Mouse (Mus musculus) hindbrain, embryonic 16.5 days (tissue): ENCODE data around the gene Cideb. TPM values are rescaled to one million over a fixed set of nuclear protein-coding genes. Genes with fewer than 3 reads are reported as not detected.
A peak's percentile ranks its signal among the peaks of the same experiment; 100 is the strongest.

Experiments
- ATAC-seq: fragments of 200-750 bp; cut with Nextera tagmentation; 2 replicates; pipeline ENCODE4 v1.8.0; 2017; ENCODE audit warnings: moderate TSS enrichment, moderate library complexity
- H3K27ac ChIP-seq: fragments of 300-500 bp; sonication (generic); 2 replicates; pipeline ENCODE4 v1.5.1; 2014; ENCODE audit warnings: low read depth, mild to moderate bottlenecking, control low read depth, low read length, moderate library complexity
- H3K27me3 ChIP-seq: fragments of 300-500 bp; sonication (generic); replicated peaks from 2 replicates; pipeline ENCODE4 v1.6.1; 2014; ENCODE audit warnings: low read length; ENCODE audit not compliant: control insufficient read depth, insufficient read depth
- H3K36me3 ChIP-seq: fragments of 300-500 bp; sonication (generic); 2 replicates; pipeline ENCODE4 v1.6.1; 2014; ENCODE audit warnings: mild to moderate bottlenecking, low read length, moderate library complexity, mixed read lengths; ENCODE audit not compliant: control insufficient read depth, insufficient read depth
- H3K4me1 ChIP-seq: fragments of 300-500 bp; sonication (generic); 2 replicates; pipeline ENCODE4 v1.6.1; 2014; ENCODE audit warnings: low read depth, low read length; ENCODE audit not compliant: control insufficient read depth, insufficient read depth
- H3K4me2 ChIP-seq: fragments of 300-500 bp; sonication (generic); 2 replicates; pipeline ENCODE4 v1.6.1; 2014; ENCODE audit warnings: mild to moderate bottlenecking, low read length, control low read depth, moderate library complexity
- H3K4me3 ChIP-seq: fragments of 300-500 bp; sonication (generic); 2 replicates; pipeline ENCODE4 v1.5.1; 2014; ENCODE audit warnings: mild to moderate bottlenecking, low read length, control low read depth, moderate library complexity
- H3K9ac ChIP-seq: fragments of 300-500 bp; sonication (generic); 2 replicates; pipeline ENCODE4 v1.6.1; 2014; ENCODE audit warnings: low read depth, mild to moderate bottlenecking, control low read depth, low read length, moderate library complexity
- H3K9me3 ChIP-seq: fragments of 300-500 bp; sonication (generic); 2 replicates; pipeline ENCODE4 v1.6.1; 2014; ENCODE audit warnings: mild to moderate bottlenecking, low read length, moderate library complexity; ENCODE audit not compliant: control insufficient read depth
- WGBS: fragments of 180-500 bp; shearing (Covaris S2); extraction: QIAGEN DNeasy Blood & Tissue Kit; methylation state at CpG from one replicate; pipeline ENCODE4 v1.1.7; 2014; 5-methylcytosine and 5-hydroxymethylcytosine counted together
- polyA plus RNA-seq: library from polyadenylated mRNA; unstranded; fragments of >200 nt; fragmentation: Nextera tagmentation; extraction: Ambion mirVana; gene quantifications from 2 replicates; pipeline ENCODE4 v1.2.1, GENCODE M21; 2015

Gene Cideb
- polyA plus RNA-seq, 1 experiment from 2014 or later = 0.63 TPM

DNA sequence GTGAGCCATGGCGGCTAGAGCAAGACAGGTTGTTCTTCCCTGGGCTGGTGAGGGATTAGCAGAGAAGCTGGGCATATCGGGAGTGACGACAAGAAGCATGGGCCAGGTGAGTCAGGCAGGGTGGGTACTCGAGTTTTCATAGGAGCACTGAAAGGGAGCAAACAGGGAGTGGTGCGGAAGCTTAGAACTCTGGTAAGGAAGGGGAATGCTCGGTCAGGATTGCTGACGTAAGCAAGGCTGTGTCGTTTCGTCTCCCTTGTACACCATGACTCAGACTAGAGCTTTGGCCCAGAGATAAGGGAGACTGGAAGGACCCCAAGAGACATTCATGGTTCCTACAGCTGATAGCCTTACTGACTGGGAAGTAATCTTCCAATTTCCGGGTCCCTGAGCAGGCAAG is 24.4 kb downstream of the Cideb start:
- no peak overlapping the region for H3K27ac ChIP-seq
- no peak overlapping the region for H3K9ac ChIP-seq
- H3K4me1 ChIP-seq = peaks cover 3% of the 10 kb centered on the region
- no peak overlapping the region for H3K4me3 ChIP-seq
- no peak for ATAC-seq
- no peak overlapping the region for H3K4me2 ChIP-seq
- H3K36me3 ChIP-seq = peaks cover 6% of the 10 kb centered on the region
- no peaks in the 10 kb centered on the region for H3K27me3 ChIP-seq
- WGBS = 77% methylated on average over 10 of the region's 10 CpGs
- H3K9me3 ChIP-seq = no peaks in the 10 kb centered on the region

DNA sequence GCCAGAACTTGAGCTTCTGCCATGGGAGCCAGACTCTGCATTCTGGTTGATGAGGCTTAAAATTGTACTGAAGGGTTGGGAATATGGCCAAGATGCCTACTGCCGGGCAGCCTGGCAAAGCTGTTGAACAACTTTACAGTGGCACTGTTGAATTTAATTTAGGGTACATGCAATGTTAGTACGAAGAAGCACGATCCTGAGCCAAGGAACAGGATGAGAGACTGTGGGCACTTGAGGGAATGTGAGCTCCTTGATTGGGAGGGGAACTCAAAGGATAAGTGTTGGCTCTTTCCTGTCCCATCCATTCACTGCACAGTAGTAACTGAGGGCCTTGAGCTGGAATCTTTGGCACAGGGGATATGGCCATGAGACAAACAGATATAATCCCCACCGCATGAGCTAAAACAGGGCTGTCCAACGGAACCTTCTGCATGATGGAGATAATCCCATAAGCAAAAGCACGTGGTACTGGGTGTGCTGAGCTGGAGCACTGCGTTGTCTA is 27.7 kb downstream of the Cideb start:
- H3K9ac ChIP-seq = no peak overlapping the region
- no peak overlapping the region for H3K4me3 ChIP-seq
- peaks cover 3% of the 10 kb centered on the region for H3K4me1 ChIP-seq
- 65% methylated on average over 7 of the region's 7 CpGs for WGBS
- H3K27ac ChIP-seq = peak overlapping the region; percentile 71
- peak; percentile 92 for ATAC-seq
- no peaks in the 10 kb centered on the region for H3K27me3 ChIP-seq
- H3K4me2 ChIP-seq = no peak overlapping the region; the same call in 1 of the 2 replicates
- H3K9me3 ChIP-seq = no peaks in the 10 kb centered on the region
- H3K36me3 ChIP-seq = no peaks in the 10 kb centered on the region

DNA sequence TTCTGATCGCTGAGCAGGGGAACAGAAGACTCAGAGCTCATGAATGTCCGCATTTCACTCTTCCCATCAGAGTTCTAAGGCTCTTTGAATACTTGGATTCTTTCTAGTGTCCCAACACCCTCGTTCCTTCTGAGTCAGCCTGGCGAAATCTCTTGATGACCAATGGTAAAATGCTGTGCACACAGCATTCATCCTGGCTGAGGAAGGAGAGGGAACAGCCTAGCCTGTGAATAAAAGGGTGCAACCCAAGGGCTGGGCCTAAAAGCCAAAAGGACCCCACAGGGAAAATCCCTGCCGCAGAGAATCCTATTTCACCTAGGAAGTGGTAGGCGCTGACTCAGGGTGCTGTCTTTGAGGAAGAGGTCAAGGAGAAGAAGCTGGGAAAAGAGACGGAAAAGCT is 28.1 kb downstream of the Cideb start:
- H3K9ac ChIP-seq = no peak overlapping the region
- no peaks in the 10 kb centered on the region for H3K9me3 ChIP-seq
- no peaks in the 10 kb centered on the region for H3K36me3 ChIP-seq
- H3K27me3 ChIP-seq = no peaks in the 10 kb centered on the region
- ATAC-seq = peak; percentile 55; the same call in 1 of the 2 replicates
- H3K4me3 ChIP-seq = no peak overlapping the region
- H3K4me2 ChIP-seq = no peak overlapping the region
- peak overlapping the region; percentile 71 for H3K27ac ChIP-seq
- 59% methylated on average over 7 of the region's 7 CpGs for WGBS
- peaks cover 3% of the 10 kb centered on the region for H3K4me1 ChIP-seq

DNA sequence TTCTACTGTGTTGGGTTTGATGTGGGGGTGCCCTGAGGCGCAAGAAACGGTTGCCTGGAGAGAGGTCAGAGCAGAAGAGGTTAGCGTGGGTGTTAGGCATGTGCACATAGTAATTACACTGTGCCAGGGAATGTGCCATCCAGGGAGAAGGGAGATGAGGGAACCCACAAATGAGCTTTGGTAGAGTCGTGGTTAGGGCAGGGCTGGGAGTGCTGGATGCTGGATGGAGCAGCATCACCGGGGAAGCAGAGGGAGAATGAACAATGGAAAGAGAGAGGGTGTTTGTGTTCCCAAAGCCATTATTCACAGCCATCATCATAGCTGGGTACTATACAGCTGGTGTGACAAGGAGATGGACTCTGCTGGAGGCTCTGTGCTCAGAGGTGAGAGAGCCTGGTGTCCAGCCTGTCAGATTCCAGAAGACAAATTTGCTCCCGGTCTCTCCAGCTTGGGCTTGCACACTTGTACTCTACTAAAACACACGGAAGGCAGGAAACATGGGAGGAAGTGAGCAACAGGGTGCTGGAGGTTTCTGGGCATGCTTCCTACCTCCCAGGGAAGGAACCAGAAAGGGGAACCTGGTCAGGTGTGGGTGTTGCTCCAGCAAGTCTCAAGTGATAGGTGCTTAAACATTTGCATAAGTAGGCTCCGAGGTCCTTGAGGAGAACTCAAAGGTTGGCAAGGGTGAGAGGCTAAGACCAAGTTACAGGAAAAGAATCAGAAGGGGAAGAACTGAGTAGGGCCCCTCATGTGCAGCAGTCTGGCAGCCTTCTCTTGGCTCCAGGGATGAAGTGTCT is 30.2 kb downstream of the Cideb start:
- no peaks in the 10 kb centered on the region for H3K36me3 ChIP-seq
- 69% methylated on average over 8 of the region's 8 CpGs for WGBS

DNA sequence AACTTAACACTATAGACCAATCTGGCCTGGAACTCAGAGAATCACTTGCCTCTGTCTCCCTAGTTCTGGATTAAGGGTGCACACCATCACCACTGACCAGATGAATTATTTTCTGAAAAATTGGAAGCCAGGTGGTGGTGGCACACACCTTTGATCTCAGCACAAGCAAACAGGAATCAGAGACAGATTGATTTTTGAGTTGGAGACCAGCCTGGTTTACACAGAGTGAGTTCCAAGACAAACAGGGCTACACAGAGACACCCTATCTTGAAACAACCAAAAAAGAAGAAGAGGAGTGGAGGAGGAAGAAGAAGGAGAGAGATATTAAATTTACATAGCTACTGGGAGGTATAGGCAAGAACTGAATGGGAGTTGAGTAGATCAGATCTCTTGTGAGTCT is 32.0 kb downstream of the Cideb start:
- Histone ChIP-seq H3K4me2 (no peak overlapping the region), H3K4me3 (no peak overlapping the region), H3K36me3 (no peaks in the 10 kb centered on the region), H3K27me3 (no peaks in the 10 kb centered on the region), H3K27ac (no peak overlapping the region), H3K4me1 (peaks cover 8% of the 10 kb centered on the region), H3K9me3 (no peaks in the 10 kb centered on the region), H3K9ac (no peak overlapping the region)
- ATAC-seq = no peak

More for the DNA sequence above, 30.2 kb downstream of the Cideb start:
- Histone ChIP-seq H3K4me1 (peaks cover 3% of the 10 kb centered on the region), H3K4me2 (no peak overlapping the region), H3K27ac (no peak overlapping the region), H3K9me3 (no peaks in the 10 kb centered on the region), H3K27me3 (no peaks in the 10 kb centered on the region), H3K9ac (no peak overlapping the region), H3K4me3 (no peak overlapping the region)
- no peak for ATAC-seq

DNA sequence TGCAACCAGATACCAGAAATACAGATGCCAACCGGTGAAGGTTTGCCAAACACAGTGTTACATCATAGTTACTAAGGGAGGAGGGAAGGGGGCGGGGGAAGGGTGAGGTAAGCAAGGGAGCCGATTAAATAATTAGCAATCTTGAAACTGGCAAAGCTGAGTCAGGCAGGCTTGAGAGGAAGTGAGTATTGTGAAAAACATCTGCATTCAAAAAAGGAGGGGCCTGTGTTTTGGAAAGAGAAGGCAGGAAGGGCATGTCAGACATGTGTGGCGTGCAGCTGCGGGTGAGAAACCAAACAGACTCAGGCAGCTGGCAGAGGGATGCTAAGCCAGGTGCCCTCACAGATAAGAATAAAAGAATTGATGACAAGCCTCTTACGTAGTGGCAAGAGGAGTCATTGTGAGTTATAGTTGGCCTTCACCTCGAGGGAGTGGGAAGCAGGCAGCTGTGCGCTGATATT is 33.8 kb downstream of the Cideb start:
- no peak overlapping the region for H3K27ac ChIP-seq
- H3K4me3 ChIP-seq = no peak overlapping the region
- WGBS = 67% methylated on average over 8 of the region's 8 CpGs
- no peak for ATAC-seq
- no peaks in the 10 kb centered on the region for H3K27me3 ChIP-seq
- H3K9ac ChIP-seq = no peak overlapping the region
- peaks cover 8% of the 10 kb centered on the region for H3K4me1 ChIP-seq
- H3K9me3 ChIP-seq = no peaks in the 10 kb centered on the region
- no peak overlapping the region for H3K4me2 ChIP-seq
- no peaks in the 10 kb centered on the region for H3K36me3 ChIP-seq

DNA sequence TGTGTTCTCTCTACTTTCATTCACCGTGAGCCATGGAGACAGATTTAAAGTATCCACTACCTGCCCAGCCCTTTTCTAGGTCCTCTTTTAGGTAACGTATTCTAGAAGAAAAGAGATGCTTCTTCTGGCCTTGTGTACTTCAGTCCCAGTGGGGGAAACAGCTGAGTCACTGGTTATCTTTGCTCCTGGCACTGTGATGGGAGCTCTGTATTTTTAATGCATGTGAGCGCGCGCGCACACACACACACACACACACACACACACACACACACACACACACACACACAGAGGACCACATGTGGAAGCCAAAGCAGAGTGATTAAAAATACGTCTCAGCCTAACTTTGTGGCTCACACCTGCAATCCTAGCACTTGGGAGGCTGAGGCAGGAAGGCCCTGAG is 34.8 kb downstream of the Cideb start:
- Histone ChIP-seq H3K9me3 (no peaks in the 10 kb centered on the region), H3K9ac (no peak overlapping the region), H3K27me3 (no peaks in the 10 kb centered on the region), H3K27ac (no peak overlapping the region), H3K36me3 (peaks cover 2% of the 10 kb centered on the region; the same call in 1 of the 2 replicates), H3K4me2 (no peak overlapping the region), H3K4me3 (no peak overlapping the region), H3K4me1 (peaks cover 8% of the 10 kb centered on the region)
- no peak for ATAC-seq
- WGBS = 93% methylated on average over 7 of the region's 7 CpGs

DNA sequence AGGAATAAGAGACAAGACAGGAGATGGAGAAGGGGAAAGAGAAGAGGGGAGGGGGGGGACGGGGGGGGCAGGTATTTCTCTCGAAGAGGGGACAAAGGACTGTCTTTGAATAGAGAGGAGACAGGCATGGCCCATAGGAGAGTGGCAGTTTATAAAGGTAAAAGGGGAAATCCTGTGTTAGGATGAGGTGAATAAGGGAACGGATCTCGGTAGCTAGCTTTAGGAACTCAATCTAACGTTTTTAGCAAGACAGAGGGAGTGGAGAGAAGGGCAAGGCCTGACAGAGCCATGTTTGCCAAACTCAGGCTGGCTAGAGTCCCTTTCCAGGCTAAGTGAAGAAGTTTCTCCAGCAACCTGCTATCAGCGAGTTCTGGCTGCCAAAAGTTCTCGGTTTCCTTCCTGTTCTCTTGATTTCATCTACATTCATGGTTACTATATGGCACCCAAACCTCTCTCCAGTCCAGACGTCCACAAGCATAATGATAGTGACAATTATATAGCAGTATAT is 35.8 kb downstream of the Cideb start:
- H3K27ac ChIP-seq = no peak overlapping the region

DNA sequence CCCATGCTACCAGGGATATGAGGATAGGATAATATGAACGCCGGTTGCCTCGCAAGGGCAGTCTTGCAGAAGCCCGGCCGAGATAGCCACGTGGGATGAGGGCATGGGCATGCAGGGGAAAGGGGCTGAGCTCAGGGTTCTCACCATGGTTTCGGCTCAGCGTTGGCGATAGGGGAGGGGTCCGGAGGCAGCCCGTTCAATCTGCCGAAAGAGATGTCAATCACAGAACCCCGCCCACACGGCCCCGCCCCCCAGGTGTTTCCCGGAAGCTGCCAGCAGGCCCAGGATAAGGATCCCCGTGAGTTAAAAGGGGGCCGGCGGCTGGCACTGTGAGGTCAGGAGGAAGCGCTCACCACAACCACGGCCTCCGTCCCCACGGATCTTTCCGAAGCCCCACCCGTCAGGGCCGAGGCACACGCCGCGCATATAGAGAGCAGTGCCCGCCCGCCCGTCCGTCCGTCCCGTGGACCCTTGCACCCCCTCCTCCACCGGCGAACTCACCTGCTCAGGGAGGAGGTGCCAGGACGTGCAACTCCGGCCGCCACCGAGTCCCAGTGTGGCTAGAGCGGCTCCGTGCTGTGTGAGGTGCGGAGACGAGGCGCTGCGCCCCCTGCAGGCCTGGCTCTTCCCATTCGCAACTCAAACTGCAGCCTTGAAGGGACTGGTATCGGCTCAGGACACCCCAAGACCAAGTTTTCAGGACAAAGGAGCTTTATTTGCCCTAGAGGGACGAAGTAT is 36.4 kb downstream of the Cideb start, which contains the start of gene Rabggta:
Rabggta (minus strand) TSS at position 564 of the 738 bp plus-strand sequence.
- Histone ChIP-seq H3K4me3 (peak within 1 kb of the TSS; percentile 73), H3K27ac (peak within 1 kb of the TSS; percentile 84), H3K27me3 (no peaks in the 10 kb centered on the region), H3K4me1 (peaks cover 8% of the 10 kb centered on the region), H3K9me3 (no peaks in the 10 kb centered on the region), H3K4me2 (peak within 1 kb of the TSS; percentile 55), H3K36me3 (peaks cover 9% of the 10 kb centered on the region), H3K9ac (peak within 1 kb of the TSS; percentile 78)
- peak; percentile 98 for ATAC-seq
- under 1% methylated on average over 50 of the region's 50 CpGs for WGBS

More for the DNA sequence above, 35.8 kb downstream of the Cideb start:
- H3K4me3 ChIP-seq = peak overlapping the region; percentile 73
- no peaks in the 10 kb centered on the region for H3K9me3 ChIP-seq
- peaks cover 4% of the 10 kb centered on the region for H3K36me3 ChIP-seq
- peak; percentile 7 for ATAC-seq
- WGBS = 45% methylated on average over 8 of the region's 8 CpGs
- peak overlapping the region; percentile 55 for H3K4me2 ChIP-seq
- peak overlapping the region; percentile 78 for H3K9ac ChIP-seq
- H3K4me1 ChIP-seq = peaks cover 8% of the 10 kb centered on the region
- H3K27me3 ChIP-seq = no peaks in the 10 kb centered on the region
